Mouse (Mus musculus) c-Kit-positive CD71-negative TER-119-negative erythroid progenitor cells, embryonic 14.5 days (primary cell): ENCODE measurements around the gene Tbck.

Source experiments
- DNase-seq: peaks from one replicate; pipeline ENCODE4 v3.0.0-alpha.2; 2013; ENCODE audit warnings: low read depth

Gene Tbck

DNA sequence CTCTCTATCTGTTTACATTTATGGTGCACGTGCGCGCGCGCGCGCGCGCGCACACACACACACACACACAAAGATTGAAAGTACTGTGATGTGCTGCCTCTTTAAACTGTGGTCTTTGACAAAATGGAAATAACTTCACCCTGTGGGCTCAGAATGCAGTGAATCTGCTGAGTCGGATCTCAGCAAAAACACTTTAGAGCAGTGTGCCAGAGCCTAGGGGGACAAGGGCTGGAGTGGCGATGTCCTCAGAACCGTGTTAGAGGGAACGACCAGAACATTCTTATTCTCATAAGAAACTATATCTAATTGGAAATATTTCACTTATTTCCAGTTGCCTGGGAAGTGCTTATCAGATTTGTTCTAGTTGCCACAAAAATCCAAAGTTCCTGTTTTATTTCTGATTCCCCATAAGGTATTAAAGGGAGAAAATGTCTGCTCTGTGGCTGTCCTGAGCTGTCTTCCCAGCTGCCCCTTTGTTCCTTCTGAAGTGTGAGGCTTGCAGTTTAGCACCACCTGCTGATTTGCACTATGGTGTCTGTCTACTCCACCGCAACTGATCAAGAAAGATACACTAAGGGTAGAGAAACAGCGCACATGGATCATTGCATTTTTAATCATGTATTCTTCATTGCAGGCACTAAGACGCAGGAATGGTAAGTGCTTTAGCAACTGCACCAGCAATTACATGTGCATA is 82.2 kb downstream of the Tbck start:
- DNase-seq, result no peak

DNA sequence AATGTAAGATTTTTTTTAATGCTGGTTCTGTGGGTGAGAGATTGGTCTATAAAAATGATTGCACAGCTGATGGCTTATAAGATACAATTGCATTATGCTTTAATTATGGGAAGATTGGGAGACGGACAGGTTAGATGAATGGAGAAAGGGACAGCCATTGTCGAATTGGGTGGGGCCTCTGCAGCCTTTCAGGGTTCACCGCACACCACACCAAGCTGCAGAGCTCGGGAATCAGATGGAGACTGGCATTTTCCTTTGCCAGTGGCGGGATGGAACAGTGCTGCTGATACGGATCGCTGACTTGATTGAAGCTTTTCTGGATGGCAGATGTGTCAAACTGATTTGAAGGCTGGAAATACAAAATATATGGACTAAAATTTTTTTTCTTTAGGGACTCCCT is 88.1 kb downstream of the Tbck start:
- DNase-seq, result no peak

DNA sequence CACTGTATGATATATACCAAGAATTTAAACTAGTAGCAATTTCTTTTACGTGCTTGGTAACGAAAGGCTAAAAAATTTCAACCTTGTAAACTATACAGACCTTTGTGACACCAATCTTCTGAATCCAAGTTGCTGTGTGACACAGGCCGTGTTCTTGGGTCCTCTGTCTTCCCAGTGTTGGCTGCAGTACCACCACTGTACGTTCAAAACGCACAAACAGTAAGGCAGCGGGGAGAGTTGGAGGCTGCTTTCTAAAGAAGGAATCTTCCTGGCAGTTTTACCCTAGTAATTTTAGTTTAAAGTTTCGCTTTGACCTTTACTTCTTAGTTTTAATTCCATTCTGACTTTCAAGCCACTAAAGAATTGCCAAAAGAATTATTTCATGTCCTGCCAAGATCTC is 92.7 kb downstream of the Tbck start:
- no peak for DNase-seq

DNA sequence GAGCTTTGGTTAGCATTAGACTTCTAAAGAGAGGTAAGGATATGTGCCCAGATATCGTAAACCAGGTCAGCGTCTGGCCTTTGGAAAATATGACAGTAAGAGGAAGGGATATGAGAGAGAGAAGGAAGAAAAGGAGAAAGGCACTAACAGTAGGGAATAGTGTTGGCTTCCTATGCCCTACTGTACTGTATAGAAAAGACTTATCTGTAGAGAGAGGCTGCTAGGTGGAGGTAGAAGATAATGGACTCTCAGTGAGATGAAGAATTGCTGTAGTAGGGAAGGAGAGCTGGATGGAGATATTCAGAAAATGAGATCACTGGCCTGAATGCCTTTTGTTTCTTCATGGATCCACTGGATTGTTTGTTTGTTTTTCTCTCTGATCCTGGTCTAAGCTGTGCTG is 97.2 kb downstream of the Tbck start:
- no peak for DNase-seq

DNA sequence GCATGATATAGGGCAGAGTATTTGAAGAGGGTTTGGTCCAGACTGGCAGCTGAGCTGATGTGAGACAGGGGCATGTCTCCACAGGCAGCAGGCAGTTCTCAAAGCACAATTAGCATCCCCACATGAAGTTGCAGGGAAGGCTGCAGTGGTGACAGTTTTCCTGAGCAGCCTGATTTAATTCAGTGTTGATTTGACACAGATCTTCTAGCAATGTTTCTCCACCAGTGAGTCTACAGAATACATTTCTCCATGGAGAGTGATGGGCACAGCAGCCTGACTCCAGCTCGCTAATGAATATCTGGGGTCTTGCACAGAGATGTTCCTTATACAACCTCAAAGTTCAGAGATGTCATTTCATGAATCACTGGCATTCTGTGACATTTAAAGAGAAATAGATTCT is 99.1 kb downstream of the Tbck start:
- no peak for DNase-seq

DNA sequence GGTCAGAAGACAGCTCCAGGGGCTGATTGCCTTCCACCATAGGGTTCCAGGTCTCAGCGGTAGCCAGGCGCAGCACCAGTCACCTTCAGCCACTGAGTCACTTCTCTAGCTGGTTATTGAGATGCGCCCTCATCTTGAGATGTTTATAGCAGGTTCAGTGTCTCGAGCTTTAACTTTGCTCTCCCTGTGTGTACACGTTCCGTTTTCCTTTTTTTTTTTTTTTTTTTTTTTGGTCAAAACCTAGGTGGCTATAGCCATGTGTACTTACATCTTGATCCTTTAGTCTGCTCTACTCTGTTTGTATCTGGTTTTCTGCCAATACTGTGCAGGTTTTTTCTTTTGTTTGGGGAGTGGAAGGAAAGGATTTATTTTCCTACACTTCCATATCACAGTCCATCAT is 100.8 kb downstream of the Tbck start:
- DNase-seq, result no peak

DNA sequence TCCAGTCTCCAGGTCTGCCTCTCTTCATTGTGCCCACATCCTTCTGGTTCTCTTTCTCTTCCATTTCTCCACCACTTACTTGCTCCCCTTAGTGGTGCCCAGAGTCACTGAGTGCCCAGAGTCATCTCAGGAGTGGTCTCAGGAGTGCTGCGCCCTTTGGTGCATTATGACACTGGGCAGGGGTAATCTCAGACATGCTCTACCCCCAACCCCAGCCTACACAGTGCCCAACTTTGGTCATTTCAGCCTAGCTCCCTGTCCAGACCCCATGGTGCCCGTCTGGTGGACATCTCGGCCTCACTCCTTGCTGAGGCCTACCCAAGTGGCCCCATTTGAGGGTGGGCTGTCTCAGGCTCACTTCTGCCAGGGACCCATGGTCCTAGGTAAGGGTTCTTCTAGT is 102.7 kb downstream of the Tbck start:
- DNase-seq, result no peak

DNA sequence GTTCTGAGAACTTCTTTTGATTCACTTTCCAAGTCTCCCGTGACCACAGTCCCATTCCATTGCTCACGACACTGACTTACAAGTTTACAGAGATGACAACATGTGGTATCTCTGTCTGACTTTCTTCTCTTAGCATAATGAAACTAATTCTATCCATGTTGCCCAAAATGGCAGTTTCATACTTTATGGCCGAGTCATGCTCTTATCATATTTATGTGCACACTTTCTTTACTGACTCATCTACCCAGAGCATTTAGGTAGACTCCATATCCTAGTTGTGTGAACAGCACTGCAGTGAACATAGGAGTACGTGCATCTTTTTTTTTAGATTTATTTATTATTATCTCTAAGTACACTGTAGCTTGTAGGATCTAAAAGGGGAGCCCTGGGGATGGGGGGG is 103.8 kb downstream of the Tbck start:
- no peak for DNase-seq

DNA sequence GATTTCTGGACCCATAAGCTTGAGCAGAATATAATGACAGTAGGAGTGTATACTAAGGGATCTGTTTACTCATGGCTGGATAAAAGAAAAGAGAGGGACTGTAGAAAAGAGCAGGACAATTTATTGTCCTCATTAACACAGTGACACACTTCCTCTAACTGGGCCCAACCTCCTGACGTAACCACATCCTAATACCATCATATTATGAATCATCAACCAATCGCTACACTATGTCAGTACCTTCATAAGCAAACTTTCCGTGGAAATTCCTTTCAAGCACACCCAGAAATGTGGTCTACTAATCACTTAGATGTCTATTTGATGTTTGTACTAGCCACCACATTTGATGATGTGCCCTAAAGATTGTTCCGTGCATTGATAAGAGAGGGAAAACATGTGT is 107.2 kb downstream of the Tbck start:
- DNase-seq, result no peak

DNA sequence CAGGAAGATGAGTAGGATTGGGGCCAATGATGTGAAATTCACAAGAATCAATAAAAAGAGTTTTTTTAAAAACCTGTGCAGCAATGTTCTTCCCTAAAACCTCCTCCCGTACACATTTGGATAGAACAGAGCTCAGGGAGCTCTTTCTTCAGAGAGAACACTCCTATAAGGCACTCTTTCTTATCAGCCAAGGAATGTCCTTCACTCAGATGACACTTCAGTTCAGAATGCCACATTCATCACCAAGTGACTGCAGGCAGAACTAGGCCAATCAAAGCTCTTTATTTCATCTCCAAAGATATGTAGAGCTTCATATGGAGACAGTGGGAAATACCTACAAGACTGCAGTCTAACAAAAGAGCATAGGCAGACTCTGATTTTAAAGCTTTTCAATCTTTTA is 116.3 kb downstream of the Tbck start:
- no peak for DNase-seq

DNA sequence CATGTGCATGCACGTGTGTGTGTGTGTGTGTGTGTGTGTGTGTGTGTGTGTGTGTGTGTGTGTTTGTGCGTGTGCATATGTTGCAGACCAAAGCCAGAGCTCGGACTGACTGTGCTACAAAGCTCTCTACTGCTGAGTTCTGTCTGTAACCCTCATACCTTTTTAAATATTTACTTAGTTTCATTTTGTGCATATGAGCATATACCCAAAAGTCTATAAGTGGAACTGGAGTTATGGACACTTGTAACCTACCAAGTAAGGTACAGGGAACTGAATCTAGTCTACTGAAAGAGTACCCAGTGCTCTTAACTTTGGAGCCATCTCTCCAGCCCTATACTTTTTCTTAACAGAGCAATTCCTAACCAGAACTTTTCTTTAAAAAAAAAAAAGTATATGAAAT is 118.0 kb downstream of the Tbck start:
- DNase-seq, result no peak

DNA sequence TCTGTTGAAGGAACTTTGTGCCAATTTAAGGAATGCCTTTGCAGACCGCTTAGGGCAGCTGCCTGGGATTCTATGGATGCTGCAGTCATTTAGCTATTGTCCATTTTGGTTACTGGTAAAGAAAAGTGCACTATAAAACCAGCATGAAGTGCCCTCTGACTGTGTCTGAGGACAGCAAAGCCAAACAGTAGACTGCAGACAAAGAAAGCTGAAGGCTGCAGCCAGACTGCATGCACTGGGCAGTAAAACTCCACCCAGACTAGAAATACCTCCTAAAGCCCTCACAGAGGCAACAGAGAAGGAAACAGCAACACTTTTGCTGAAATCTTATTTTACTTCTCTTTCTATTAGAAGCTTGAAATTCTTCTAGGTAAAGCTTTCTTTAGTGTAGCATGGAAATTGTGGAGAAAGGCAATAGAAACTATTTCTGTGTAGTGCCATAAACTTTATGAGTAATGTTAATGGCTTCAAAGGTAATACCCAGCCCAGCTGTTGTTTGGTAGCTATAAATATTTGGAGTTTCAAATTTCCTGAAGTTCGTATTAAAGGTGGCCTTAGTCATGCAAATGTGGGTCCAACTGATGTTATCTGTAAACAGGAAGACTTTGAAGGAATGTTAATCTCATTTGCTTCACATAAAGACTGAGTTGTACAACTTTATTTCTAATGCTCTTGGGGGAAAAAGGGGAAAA is 124.1 kb downstream of the Tbck start:
- DNase-seq, result no peak

DNA sequence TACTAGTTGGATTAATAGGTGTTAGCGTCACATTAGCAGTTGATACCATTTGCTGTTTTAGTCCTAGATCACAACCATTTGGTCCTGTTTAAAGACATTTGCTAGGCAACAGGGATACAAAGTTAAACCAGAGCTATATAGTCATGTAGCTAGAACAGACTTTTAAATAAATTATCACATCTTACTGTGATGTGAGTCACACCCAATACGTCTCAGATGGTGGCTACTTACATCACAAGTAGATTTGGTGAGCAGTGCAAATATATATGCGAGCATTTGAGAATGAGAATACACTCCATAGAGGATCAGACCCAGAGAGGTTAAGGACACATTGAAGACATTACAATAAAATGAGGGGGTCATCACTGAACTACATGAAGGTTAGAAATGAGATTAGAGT is 125.0 kb downstream of the Tbck start:
- no peak for DNase-seq

DNA sequence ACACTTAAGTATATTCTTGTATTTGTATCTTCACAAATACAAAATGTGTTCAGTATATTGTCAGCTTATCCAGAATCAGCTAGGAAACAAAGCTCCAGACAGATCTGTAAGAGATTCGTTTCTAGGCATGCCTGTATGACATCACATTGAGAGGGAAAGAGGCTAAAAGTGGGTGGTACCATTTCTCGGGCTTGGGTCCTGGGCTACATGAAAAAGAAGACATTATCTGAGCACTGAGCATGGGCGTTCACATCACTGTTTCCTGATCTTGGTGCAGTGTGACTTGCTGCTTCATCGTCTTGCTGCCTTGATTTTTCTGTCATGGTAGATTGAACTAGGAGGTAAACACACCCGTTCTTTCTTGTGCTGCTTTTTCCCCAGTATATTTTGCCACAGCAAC is 127.8 kb downstream of the Tbck start:
- no peak for DNase-seq

DNA sequence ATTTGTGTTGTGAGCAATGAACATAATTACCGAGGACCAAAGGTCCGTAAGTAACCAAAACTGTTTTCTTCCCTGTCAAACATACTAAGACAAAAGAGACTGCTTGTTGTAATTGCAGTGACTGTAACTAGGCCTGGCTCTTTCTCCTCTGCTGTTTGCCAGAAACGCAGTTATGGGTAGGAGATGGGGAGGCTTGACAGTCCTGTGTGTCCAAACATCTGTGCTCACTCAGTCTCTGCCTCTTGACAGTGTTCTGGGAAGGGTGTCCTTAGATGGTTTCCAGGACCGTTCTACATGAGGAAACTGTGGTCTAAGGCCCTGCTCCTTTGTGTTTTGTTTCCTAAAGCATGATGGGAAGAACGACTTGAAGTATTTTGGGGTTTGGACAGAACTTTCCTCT is 128.4 kb downstream of the Tbck start:
- no peak for DNase-seq

DNA sequence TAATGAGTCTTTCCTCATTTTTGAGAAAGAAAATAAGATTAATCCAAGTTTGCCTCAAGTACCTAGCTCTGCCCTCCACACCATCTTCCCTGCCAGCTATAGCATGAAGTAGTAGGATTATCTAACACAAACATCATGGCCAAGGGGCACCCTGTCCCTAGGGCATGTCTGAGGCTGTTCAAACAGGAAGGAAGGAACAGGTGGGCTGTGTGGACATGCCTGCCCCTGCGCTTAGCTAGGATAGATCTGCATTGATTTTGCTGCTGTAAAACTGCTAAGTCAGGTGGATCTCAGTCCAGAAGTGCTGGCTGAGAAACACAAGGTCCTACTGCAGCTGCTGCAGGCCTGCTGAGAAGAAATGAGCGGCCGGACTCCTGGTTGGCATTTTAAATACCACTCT is 129.2 kb downstream of the Tbck start:
- DNase-seq, result no peak

DNA sequence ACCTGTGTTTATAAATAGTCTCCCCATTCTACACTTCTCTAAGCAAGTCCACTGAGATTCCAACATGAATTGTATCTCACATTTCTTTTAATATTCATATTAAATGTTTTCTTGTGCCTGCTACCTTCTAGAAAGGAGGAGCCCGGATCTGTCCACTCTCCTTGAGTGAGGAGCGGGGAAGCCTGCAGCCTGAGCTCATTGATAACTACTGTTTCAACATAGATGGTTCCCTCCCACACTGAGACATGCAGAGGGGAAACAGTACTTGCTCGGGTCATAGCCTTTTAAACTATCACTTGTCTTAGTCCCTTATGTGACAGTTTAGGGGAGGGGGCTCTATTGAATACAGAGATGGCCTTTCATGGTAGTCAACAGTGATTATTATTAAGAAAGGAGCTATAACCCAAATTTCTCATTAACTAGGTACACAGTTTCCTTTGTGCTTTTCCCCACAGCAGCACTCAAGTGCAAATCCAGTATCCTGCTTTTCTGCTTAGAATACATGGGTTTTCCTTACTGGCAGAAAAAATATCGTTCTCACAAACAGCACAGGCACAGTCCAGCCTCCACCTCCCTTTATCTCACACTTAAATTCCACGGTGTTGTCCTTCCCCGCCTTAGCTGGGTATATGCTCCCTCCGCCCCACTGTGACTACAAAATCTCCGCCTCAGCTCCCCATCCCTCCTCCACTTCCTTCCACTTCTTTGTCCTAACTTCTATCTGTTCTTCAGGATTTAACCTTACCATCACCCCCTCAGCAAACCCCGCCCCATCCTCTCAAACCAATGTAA is 130.0 kb downstream of the Tbck start:
- DNase-seq, result no peak

DNA sequence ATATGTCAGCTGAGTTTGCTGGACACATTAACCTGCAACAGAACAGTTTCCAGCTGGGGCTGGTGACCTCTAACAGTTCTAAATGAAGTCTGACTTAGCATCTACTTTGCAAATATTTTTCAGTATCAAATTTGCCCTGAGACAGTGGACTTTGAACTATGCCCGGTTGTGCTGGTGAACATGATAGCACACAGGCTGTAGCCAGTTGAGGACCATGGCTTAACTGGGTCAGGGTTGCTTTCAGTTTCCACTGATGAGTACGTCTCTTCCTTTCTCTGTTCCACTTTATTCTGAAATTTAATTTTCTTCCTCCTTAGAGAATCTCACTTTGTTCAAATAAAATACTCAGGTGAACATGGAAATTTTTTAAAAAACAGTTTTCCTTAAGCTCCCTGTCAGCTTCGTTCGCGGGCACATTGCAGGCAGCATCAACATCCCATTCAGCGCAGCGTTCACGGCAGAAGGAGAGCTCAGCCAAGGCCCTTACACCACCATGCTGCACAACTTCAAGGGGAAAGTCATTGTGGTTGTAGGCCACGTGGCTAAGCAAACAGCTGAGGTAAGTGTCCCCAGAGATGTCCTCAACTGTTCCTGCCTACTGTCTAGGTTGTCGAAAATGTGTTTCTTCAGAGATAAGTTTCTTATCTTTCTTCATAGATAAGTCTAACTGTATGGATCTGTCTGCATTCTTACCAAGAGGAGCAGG is 131.0 kb downstream of the Tbck start:
- DNase-seq, result no peak

DNA sequence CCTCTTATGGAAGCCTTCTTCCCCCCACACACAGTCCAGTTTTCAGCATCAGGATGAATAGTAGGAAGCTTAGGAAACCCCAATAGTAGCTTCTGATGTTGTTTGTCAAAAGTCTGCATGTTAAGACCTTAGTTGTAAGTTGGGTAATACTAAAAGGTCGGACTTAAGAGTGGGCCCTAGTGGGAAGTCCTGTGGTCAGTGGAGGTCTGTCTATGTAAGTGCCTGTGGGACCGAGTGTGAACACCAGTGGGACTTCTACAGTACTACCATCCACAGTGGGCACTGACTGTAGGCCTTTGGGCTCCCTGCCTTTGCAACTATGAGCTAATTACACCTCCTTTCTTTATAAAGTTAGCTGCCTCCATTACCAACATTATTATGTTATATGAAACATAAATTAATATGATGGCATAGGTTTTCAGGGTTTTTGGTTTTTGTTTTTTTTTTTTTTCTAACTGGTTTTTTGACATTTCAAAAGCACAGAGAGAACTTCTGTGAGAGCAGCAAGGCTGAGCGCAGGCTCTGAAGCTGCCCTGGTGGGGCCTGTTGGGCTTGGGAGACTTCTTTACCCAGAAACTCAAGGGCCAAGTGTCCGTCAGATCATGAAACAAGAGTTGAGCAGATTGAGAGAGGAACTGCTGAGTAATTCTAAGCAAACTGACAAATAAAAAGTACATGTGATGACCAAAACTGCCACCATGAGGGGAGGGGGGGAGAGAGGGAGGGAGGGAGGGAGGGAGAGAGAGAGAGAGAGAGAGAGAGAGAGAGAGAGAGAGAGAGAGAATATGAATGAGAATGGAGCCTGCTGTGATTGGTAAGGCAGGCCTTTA is 131.8 kb downstream of the Tbck start:
- no peak for DNase-seq

DNA sequence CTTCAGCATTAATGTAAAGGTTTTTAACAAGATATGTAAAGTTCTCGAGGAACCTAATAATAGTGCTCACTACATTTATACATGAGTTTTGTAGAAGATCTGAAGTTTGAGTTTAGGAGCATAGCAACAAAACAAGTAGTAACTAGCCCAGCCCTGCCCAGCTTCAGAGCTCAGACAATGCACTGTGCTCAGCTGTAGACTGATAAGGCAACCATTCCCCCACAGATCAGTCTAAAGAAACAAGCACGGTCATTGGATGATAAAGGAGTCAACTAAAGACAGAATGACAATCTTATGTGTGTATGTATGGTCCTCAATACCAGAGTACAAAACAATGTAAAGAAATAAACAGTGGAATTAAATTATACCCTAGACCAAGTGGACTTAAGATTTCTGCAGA is 135.5 kb downstream of the Tbck start:
- peak; percentile 12 for DNase-seq

DNA sequence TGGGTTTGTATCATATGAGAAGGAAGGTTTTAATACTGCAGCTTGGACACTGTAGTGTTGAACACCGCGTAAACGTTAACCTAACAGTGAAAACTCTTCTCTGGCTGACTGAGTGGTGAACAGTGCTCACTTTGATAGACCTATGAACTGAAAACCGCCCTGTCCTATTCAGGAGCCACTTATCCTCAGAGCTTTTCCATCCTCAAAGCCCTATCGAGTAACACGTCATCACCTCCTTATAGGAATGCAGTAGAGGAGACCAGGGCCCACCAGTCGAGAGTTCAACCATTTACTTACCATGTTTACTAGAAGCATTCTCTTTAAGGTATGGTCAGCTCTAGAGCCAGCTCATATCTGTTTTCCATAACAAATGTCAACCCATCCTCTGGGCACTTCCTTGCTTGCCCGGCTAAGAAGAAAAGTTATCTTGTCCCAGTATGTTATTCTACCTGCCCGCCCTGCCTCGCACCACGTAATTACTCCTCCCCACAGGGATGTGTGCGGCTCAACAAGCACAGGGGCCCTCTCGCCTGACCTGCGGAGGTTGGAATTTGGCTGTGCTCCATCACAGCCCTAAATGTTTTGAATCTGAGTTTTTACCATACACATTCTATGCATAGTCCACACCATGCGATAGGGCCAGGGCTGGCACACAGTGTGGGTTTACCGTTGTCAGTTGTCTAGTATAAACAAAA is 147.4 kb downstream of the Tbck start:
- DNase-seq, result no peak
